Comparison of ENCODE assay signal across 8 mouse cellular contexts in the genomic region with DNA sequence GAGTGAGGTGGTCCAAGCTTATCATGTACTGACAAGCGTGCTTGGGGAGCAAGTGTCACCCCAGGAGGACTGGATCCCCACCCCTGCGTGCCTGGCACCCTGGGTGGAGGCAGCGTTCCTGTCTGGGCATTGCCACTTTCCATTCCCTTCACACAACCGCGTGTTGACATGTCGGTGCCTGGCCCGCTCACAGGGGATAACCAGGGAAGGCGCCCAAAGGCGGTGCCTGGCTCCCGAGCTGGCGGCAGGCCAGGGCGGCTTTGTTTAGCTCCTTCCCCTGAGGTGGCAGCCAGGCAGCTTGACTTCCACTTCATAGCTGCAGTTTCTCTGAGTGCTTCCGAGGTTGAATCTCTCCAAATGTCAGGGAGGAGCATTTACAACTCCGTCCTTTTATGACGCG.
A peak's percentile ranks its signal among the peaks of the same experiment; 100 is the strongest.
DNase-seq lines count a peak whose midpoint lies in the region.

No protein-coding gene starts in this region.

- peak; percentile 3 for DNase-seq in gastrocnemius, adult 18-20 months (ENCODE audit: low spot score)
- DNase-seq in gastrocnemius, postnatal 4 days (ENCODE audit: low spot score in 2 of 2), result no peak
- peak; percentile 53 for DNase-seq in Muller cell, postnatal 12 days (ENCODE audit: inconsistent ontology term)
- DNase-seq in gastrocnemius, postnatal 25 days, result peak; percentile 15
- DNase-seq in kidney, postnatal 25 days, result peak; percentile 72 to 73
- peak; percentile 68 for DNase-seq in urinary bladder, adult 2 months (ENCODE audit: low spot score)
- no peak for DNase-seq in c-Kit-positive CD71-positive TER-119-positive erythroid progenitor cells, embryonic 14.5 days (ENCODE audit: low spot score)
- no peak for DNase-seq in spleen, postnatal 4 days (ENCODE audit: low spot score in 2 of 2)

Comparison
In these comparisons a context has a peak if more than half of its experiments do, and no peak if none do; other contexts are left out.
1. DNase-seq: peak in gastrocnemius, adult 18-20 months (single experiment), Muller cell, postnatal 12 days (single experiment), gastrocnemius, postnatal 25 days (single experiment), kidney, postnatal 25 days (2 of 2) and urinary bladder, adult 2 months (single experiment); none in gastrocnemius, postnatal 4 days (0 of 2), c-Kit-positive CD71-positive TER-119-positive erythroid progenitor cells, embryonic 14.5 days (single experiment) and spleen, postnatal 4 days (0 of 2).